Mouse (Mus musculus) kidney, embryonic 16.5 days (tissue): ENCODE results near the gene Spock2. TPM values are rescaled to one million over a fixed set of nuclear protein-coding genes. Genes with fewer than 3 reads are reported as not detected.
A peak's percentile ranks its signal among the peaks of the same experiment; 100 is the strongest.

Experiments
- ATAC-seq: fragments of 200-750 bp; cut with Nextera tagmentation; 2 replicates; pipeline ENCODE4 v1.8.0; 2017; ENCODE audit warnings: moderate TSS enrichment; ENCODE audit not compliant: low FRiP score, low TSS enrichment
- H3K27ac ChIP-seq: fragments of 300-500 bp; sonication (generic); 2 replicates; pipeline ENCODE4 v1.5.1; 2014; ENCODE audit warnings: low read length
- H3K27me3 ChIP-seq: fragments of 300-500 bp; sonication (generic); 2 replicates; pipeline ENCODE4 v1.6.1; 2014; ENCODE audit warnings: low read length, control low read depth, mixed read lengths; ENCODE audit not compliant: insufficient read depth
- H3K36me3 ChIP-seq: fragments of 300-500 bp; sonication (generic); 2 replicates; pipeline ENCODE4 v1.6.1; 2014; ENCODE audit warnings: low read length, control low read depth, mixed read lengths; ENCODE audit not compliant: insufficient read depth
- H3K4me1 ChIP-seq: fragments of 300-500 bp; sonication (generic); 2 replicates; pipeline ENCODE4 v1.6.1; 2014; ENCODE audit warnings: low read length, control low read depth, mixed read lengths; ENCODE audit not compliant: insufficient read depth
- H3K4me2 ChIP-seq: fragments of 300-500 bp; sonication (generic); replicated peaks from 2 replicates; pipeline ENCODE4 v1.6.1; 2014; ENCODE audit warnings: low read depth, low read length
- H3K4me3 ChIP-seq: fragments of 300-500 bp; sonication (generic); 2 replicates; pipeline ENCODE4 v1.5.1; 2014; ENCODE audit warnings: mild to moderate bottlenecking, low read length
- H3K9ac ChIP-seq: fragments of 300-500 bp; sonication (generic); replicated peaks from 2 replicates; pipeline ENCODE4 v1.6.1; 2014; ENCODE audit warnings: low read length
- H3K9me3 ChIP-seq: fragments of 300-500 bp; sonication (generic); 2 replicates; pipeline ENCODE4 v1.6.1; 2016; ENCODE audit warnings: low read length, control low read depth
- WGBS: fragments of 180-500 bp; shearing (Covaris S2); extraction: QIAGEN DNeasy Blood & Tissue Kit; methylation state at CpG from one replicate; pipeline ENCODE4 v1.1.7; 2014; 5-methylcytosine and 5-hydroxymethylcytosine counted together
- polyA plus RNA-seq: library from polyadenylated mRNA; unstranded; fragments of >200 nt; fragmentation: Nextera tagmentation; extraction: Ambion mirVana; gene quantifications from 2 replicates; pipeline ENCODE4 v1.2.1, GENCODE M21; 2015

The Spock2 gene
- polyA plus RNA-seq, 1 experiment from 2014 or later = 47.1 TPM

- H3K4me1 ChIP-seq = peaks cover 19% of the 10 kb centered on the region
- peak overlapping the region; percentile 97 for H3K4me2 ChIP-seq
- H3K27me3 ChIP-seq = peaks cover 28% of the 10 kb centered on the region
- peak overlapping the region; percentile 68 for H3K4me3 ChIP-seq
- peak overlapping the region; percentile 85 for H3K27ac ChIP-seq
- 0 out of 2 replicates have a peak, but pooled peaks cover 4% of the 10 kb centered on the region for H3K36me3 ChIP-seq
- peak; percentile 86 for ATAC-seq
- H3K9ac ChIP-seq = no peak overlapping the region; the same call in 1 of the 2 replicates
- H3K9me3 ChIP-seq = no peaks in the 10 kb centered on the region
- 14% methylated on average over 20 of the region's 20 CpGs for WGBS
Measured at GRCm38 (mm10) chr10:60105391-60106145, 451 bp upstream of the Spock2 start.

GRCm38 (mm10) chr10:60106531-60107186 is 640 bp downstream of the Spock2 start:
- under 1% methylated on average over 52 of the region's 57 CpGs for WGBS
- ATAC-seq = peak; percentile 43
- Histone ChIP-seq H3K4me3 (peak overlapping the region; percentile 68), H3K4me2 (peak overlapping the region; percentile 97), H3K27me3 (peaks cover 29% of the 10 kb centered on the region), H3K36me3 (no peaks in the 10 kb centered on the region), H3K9ac (peak overlapping the region; percentile 76), H3K9me3 (no peaks in the 10 kb centered on the region), H3K4me1 (peaks cover 19% of the 10 kb centered on the region), H3K27ac (peak overlapping the region; percentile 85)

- Histone ChIP-seq H3K4me3 (peak overlapping the region; percentile 68), H3K9ac (peak overlapping the region; percentile 76), H3K27ac (peak overlapping the region; percentile 85; the same call in 1 of the 2 replicates), H3K36me3 (no peaks in the 10 kb centered on the region), H3K27me3 (peaks cover 29% of the 10 kb centered on the region), H3K4me2 (peak overlapping the region; percentile 97), H3K4me1 (peaks cover 19% of the 10 kb centered on the region), H3K9me3 (no peaks in the 10 kb centered on the region)
- ATAC-seq = no peak
- WGBS = 2% methylated on average over 28 of the region's 28 CpGs
Measured at GRCm38 (mm10) chr10:60107448-60107847, 1.4 kb downstream of the Spock2 start.

GRCm38 (mm10) chr10:60108321-60109111 is 2.5 kb downstream of the Spock2 start:
- peak overlapping the region; percentile 97 for H3K4me2 ChIP-seq
- H3K9me3 ChIP-seq = no peaks in the 10 kb centered on the region
- H3K36me3 ChIP-seq = no peaks in the 10 kb centered on the region
- 46% methylated on average over 15 of the region's 17 CpGs for WGBS
- no peak for ATAC-seq
- peaks cover 19% of the 10 kb centered on the region for H3K4me1 ChIP-seq
- H3K9ac ChIP-seq = peak overlapping the region; percentile 76; the same call in 1 of the 2 replicates
- peak overlapping the region; percentile 27; the same call in 1 of the 2 replicates for H3K27ac ChIP-seq
- H3K4me3 ChIP-seq = peak overlapping the region; percentile 68
- peaks cover 29% of the 10 kb centered on the region for H3K27me3 ChIP-seq

GRCm38 (mm10) chr10:60109336-60109735 is 3.3 kb downstream of the Spock2 start:
- Histone ChIP-seq H3K4me1 (peaks cover 19% of the 10 kb centered on the region), H3K9ac (no peak overlapping the region), H3K9me3 (no peaks in the 10 kb centered on the region), H3K27ac (no peak overlapping the region), H3K4me3 (no peak overlapping the region), H3K27me3 (peaks cover 29% of the 10 kb centered on the region), H3K4me2 (peak overlapping the region; percentile 33), H3K36me3 (no peaks in the 10 kb centered on the region)
- WGBS = 58% methylated on average over 8 of the region's 8 CpGs
- ATAC-seq = no peak

- no peak for ATAC-seq
- Histone ChIP-seq H3K9ac (no peak overlapping the region), H3K27ac (no peak overlapping the region), H3K36me3 (no peaks in the 10 kb centered on the region), H3K4me2 (no peak overlapping the region; the same call in 1 of the 2 replicates), H3K27me3 (peaks cover 26% of the 10 kb centered on the region), H3K4me1 (peaks cover 19% of the 10 kb centered on the region), H3K4me3 (no peak overlapping the region), H3K9me3 (no peaks in the 10 kb centered on the region)
- 68% methylated on average over 8 of the region's 8 CpGs for WGBS
Measured at GRCm38 (mm10) chr10:60109989-60110388, 4.0 kb downstream of the Spock2 start.

GRCm38 (mm10) chr10:60110908-60111475 is 5.0 kb downstream of the Spock2 start:
- H3K4me1 ChIP-seq = peaks cover 18% of the 10 kb centered on the region
- peaks cover 19% of the 10 kb centered on the region for H3K27me3 ChIP-seq
- H3K4me3 ChIP-seq = no peak overlapping the region
- no peak overlapping the region for H3K4me2 ChIP-seq
- 87% methylated on average over 10 of the region's 10 CpGs for WGBS
- H3K9ac ChIP-seq = no peak overlapping the region
- H3K9me3 ChIP-seq = no peaks in the 10 kb centered on the region
- no peak for ATAC-seq
- no peaks in the 10 kb centered on the region for H3K36me3 ChIP-seq
- no peak overlapping the region for H3K27ac ChIP-seq

GRCm38 (mm10) chr10:60113965-60114690 is 8.1 kb downstream of the Spock2 start:
- Histone ChIP-seq H3K4me3 (no peak overlapping the region), H3K27me3 (0 out of 2 replicates have a peak, but pooled peaks cover 5% of the 10 kb centered on the region), H3K4me2 (no peak overlapping the region), H3K36me3 (no peaks in the 10 kb centered on the region), H3K27ac (no peak overlapping the region), H3K4me1 (peaks cover 21% of the 10 kb centered on the region), H3K9me3 (no peaks in the 10 kb centered on the region), H3K9ac (no peak overlapping the region)
- no peak for ATAC-seq
- 80% methylated on average over 9 of the region's 9 CpGs for WGBS
